Mouse (Mus musculus) adrenal gland, postnatal 4 days (tissue): ENCODE data around the gene Mrps25. TPM values are rescaled to one million over a fixed set of nuclear protein-coding genes. Genes with fewer than 3 reads are reported as not detected.

Experiments
- DNase-seq, 2 experiments: peaks; one replicate each; pipeline ENCODE4 v3.0.0; 2021 to 2022; ENCODE audit warnings: low spot score in 2 of 2, mixed read lengths in 2 of 2
- total RNA-seq, 2 experiments: library from RNA; stranded (reverse); gene quantifications; 2 replicates each; pipeline ENCODE4 v1.2.3; 2021

Mrps25 gene
- total RNA-seq, 2 experiments from 2014 or later: 35.6 to 38.5 TPM

GRCm38 (mm10) chr6:92131456-92131855, 52.4 kb downstream of the Mrps25 start:
- DNase-seq: no peak

- DNase-seq: no peak
Measured at GRCm38 (mm10) chr6:92126861-92127468, 56.9 kb downstream of the Mrps25 start.

GRCm38 (mm10) chr6:92124547-92124946, 59.3 kb downstream of the Mrps25 start:
- no peak for DNase-seq

Other genes starting within 250 kb of the Mrps25 start
- 10 to 100 TPM; 23.7 to 25.8 TPM for gene Fgd5, start 205.2 kb downstream of the Mrps25 start, total RNA-seq
- gene Nr2c2, start 92.6 kb downstream of the Mrps25 start, total RNA-seq: 10 to 100 TPM; 60.3 to 62.9 TPM
- 10 to 100 TPM; 26.5 to 31.3 TPM for gene Rbsn, start 30.9 kb upstream of the Mrps25 start, total RNA-seq
- gene Trh, start 60.6 kb upstream of the Mrps25 start, total RNA-seq: under 1 TPM in 1 of 2 experiments, not detected in 1; 0.22 TPM